Mouse (Mus musculus) left cerebral cortex, postnatal 36 days (tissue): ENCODE data around the gene Trappc10. TPM values are rescaled to one million over a fixed set of nuclear protein-coding genes. Genes with fewer than 3 reads are reported as not detected.
A peak's percentile ranks its signal among the peaks of the same experiment; 100 is the strongest.

Experiments
- DNase-seq, 2 experiments: peaks; one replicate each; pipeline ENCODE4 v3.0.0; 2021 to 2022; ENCODE audit warnings: low spot score in 2 of 2, mixed read lengths in 1 of 2
- intact Hi-C: fragments of 180-260 bp; cut with DNase I; formaldehyde crosslinking; loops from one replicate; pipeline ENCODE4 v1.15.1; 2025
- total RNA-seq, 2 experiments: library from RNA; stranded (reverse); gene quantifications; 2 replicates each; pipeline ENCODE4 v1.2.3; 2021

Gene Trappc10
- total RNA-seq, 2 experiments from 2014 or later, result 82.3 to 89.2 TPM

DNA sequence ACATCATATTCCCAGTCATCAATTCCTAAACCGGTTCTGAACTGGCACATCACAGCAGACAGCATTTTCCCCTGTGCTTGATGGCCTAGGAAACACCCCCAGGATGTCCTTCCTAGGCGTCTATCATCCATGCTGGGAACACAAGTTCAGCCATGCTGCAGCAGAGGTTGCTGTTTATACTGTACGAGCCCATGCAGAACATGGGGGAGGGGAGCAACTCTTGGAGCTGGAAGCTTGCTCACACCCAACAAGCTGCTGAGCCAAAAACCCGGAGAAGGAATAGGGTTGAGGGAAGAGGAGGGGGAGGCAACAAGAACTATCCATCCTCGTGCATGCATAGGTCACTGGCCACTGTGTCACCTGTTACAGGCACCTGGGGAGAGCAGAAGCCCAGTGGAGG lies 15.9 kb upstream of the Trappc10 start:
- intact Hi-C loops, result loop anchor here (2.0 kb wide), 1 partner anchor 34 kb away; no protein-coding TSS in a partner anchor
- DNase-seq, result no peak

DNA sequence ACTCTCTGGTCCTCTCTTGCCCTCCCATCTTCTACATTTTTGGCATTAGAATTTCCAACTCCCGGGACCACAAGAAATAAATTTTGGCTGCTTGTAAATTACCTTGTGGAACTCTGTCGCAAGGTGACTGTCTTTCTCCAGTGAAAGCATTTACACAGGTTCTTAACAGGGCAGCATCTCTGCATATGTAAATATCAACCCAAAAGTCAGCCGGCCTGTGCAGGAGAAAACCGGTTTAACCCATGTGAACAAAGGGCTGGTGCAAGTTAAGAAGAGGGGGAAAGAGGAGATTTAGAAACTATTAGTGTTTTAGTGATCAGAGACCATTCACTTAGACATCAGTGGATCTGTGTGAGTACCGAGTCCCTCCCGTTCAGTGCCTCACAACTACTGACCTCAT lies 15.3 kb upstream of the Trappc10 start:
- intact Hi-C loops, result loop anchor here (2.0 kb wide), 1 partner anchor 35 kb away; no protein-coding TSS in a partner anchor
- no peak for DNase-seq

DNA sequence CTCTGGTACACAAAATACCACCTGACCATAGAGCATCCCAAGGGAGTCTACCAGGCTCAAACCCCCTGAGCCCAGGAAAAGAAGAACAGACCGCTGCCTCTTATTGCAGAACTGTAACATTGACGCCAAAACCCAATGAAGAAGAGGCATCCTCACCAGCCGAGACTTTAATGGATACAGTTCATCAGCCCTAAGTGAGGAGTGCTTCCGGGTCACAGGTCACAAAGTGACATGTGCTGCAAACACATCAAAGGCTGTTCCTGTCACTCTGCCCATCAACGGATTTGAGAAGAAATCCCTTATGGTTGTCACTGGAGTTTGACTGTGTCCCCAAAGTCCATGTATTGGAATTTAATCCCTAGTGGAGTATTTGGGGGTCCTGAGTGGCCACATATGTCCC lies 14.8 kb upstream of the Trappc10 start:
- intact Hi-C loops, result no loop called here
- no peak for DNase-seq

DNA sequence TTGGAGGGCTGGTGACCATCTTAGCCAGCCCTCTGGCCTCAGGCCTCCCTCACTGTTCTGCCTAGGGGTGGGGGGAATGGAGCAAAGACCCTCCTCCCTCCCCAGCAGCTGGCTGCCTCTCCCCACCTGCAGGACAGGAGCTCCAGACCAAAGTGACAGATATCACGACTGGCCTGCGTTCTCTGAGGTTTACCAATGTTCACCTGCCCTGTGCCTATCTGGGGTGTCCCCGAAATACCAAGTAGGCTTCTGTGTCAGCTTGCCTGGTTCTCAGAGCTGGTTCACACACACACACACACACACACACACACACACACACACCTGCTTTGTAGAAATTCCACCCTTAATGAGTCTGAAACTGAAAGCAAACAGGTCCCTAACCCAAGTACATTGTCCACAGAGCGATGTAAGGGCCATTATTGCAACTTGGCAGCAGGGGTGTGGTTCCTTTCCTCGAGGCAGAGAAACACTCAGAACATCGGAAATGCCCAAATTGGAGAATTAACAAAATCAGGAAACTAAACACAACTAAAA lies 13.8 kb upstream of the Trappc10 start:
- DNase-seq, result no peak
- intact Hi-C loops, result no loop called here

DNA sequence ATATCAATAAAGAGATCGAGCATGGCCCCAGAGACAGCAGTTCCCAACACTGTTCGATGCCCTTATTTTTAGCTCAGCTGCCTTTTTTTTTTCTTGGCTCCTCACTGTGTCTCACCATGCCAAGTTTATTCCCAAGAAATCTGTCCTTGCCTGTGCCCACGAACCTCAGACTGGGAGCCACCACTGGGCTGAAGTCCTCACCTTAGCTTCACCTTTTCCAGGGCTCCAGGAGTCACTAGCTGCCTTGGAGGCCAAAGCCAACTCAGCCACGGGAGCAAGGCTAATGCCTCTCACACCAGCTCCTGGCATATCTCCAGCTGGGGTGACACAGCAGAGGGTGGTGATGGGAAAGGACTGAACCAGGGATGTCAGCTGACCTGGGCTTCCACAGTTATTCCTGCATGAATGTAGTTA lies 11.2 kb upstream of the Trappc10 start:
- peak in 1 of 2 experiments; percentile 19 for DNase-seq
- intact Hi-C loops, result no loop called here

DNA sequence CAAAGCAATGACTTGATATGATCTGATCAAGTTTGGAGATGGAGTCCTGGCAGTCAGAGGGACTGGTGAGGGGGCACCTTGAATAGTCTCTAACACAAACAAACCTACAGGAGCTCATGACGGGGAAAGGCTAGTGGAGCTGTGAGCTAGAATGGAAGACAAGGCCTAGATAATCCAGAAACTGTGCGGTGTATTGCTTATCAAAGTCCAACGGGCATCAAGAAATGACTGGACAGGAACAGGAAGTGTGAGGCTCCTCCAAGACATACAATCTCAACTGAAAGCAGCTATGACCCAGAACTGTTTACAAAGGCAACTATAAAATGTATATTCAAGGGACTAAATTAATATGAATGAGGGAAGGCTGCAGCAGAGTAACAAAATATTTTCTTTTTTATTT lies 2.8 kb upstream of the Trappc10 start:
- intact Hi-C loops, result no loop called here

DNA sequence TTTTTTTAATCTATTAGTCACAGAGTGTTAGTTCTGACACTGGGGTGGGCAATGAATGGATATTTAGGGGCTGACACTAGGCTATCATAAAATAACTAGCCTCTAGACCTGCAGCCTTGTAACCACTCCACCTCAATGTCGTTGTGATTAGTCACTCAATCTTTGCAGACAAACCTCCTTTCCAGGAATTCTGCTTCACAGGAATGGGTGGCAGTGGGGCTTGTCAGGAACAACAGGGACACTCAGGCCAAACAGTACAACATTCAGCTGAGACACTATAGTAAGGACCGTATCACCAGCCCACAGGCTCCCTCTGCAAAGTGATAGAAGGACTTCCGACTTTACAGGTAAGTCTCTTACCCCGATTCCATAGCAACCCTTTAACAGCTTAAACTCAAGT lies 2.3 kb upstream of the Trappc10 start:
- intact Hi-C loops, result no loop called here
- no peak for DNase-seq

More for the DNA sequence above, 2.8 kb upstream of the Trappc10 start:
- DNase-seq, result no peak

DNA sequence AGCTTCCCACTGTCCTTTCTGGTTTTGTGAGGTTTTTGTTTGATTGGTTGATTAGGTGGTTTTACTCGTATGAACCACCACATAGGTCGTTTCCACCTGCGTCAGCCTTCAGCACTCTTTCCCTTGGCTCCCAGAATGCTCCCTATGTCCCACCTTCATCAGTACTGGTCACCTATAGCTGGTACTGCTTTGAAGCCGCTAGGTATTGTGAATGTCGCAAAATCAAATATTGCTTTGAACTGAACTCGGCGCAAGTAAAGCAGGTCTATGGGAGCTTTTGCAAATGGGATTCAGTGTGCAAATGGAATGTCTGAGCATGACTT lies 745 bp upstream of the Trappc10 start:
- no peak for DNase-seq
- intact Hi-C loops, result no loop called here

DNA sequence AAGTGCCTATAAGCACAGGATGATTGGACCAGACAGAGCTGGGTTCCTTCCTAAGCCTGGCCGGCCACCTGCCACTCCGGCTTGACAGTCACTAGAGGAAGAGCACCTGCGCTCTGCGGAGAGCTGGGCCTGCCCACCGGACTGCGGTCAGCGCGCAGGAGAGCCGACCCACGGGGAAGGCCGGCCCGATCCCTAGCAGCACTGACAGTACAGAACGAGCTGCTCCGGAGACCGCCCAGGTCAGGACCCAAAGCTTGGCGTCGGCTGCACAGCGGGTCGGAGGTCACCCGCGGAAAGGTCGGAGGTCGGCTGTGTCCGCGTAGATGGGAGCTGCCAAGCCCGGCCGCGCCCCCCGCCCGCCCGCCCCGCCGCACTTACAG lies 393 bp downstream of the Trappc10 start:
- no peak for DNase-seq
- intact Hi-C loops, result no loop called here

DNA sequence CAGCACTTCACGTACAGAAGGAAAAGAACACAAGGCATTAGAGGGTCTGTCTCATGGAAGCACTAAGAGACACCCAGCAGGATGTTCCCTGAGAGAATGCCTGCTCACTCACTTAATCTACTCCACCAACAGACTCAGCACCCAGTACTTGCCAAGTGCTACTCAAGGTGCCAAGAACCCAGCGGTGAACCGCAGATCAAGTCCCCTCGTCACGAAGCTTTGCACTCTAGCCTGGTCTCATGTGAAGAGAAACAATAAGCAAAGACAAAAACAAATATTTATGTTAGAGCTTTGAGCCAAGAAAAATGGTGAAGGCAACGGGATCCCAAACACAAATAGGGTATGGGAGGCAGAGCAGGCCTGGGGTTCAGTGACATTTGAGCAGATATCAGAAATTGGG lies 5.5 kb downstream of the Trappc10 start:
- DNase-seq, result no peak
- intact Hi-C loops, result no loop called here

DNA sequence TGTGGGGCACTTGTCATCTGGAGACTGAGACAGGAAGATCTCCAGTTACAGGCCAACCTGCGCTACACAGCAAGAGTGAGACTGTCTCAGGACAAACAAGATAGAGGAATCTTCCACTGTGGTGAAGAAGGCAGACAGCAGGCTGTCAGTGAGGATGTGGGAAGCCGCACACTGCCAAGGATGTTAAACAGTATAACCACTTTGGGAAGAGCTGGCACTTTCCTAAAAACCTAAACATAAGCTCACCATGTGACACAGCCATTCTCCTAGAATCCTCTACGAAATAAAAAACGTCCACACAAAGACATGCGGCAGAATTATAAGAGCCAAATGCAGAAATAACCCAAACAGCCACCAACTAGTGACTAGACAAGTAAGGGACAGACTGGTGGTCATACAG lies 6.1 kb downstream of the Trappc10 start:
- intact Hi-C loops, result no loop called here
- no peak for DNase-seq

DNA sequence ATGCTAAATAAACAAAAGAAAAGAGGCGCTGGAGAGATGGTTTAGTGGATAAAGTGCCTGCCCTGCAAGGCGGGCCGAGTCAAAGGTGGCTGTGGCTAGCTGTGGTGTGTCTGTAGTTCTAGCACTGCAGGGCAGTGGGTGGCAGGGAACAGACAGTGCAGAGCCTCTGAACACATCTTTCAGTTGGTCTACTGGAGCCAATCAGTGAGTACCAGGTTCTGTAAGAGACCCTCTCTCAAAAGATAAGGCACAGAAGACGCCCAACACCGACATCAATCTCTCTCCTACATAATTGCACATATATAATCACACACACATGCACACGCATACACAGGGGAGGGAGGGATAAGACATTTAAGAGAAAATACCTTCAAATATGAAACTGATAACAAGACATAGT lies 6.6 kb downstream of the Trappc10 start:
- intact Hi-C loops, result no loop called here
- DNase-seq, result no peak

DNA sequence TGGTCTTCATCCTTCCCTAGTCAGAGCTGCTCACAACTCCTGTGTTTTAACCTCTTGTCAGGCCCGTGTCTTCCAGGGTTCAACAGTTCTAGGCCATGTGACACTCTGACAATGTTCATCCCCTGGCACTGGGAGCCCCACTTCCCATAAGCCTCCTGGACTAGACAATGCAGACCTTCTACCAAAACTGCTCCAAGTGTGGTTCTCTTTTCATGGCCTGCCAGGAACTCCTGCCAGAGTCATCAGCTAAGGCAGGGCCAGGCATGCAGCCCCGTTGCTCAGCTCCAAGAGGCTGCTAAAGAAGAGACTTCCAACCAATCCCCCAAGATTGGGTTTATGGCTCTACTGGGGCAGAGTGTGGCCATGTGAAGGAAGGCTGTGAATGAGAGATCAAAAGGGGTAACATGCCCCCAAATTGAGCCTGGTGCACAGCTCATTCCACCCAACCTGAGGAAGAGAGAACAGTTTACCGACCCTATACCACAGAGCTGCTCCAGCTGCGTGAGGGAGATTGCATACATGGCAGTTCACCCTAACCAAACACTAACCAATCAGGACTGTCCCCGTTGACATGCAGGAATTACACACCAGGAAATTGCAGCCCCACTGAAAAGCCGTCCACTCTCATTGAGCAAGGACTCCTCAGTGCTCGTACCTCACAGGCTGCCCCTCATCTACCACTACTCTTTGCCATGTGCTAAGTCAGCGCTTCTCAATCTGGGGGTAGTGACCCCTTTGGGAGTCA lies 7.4 kb downstream of the Trappc10 start:
- DNase-seq, result no peak
- intact Hi-C loops, result no loop called here

DNA sequence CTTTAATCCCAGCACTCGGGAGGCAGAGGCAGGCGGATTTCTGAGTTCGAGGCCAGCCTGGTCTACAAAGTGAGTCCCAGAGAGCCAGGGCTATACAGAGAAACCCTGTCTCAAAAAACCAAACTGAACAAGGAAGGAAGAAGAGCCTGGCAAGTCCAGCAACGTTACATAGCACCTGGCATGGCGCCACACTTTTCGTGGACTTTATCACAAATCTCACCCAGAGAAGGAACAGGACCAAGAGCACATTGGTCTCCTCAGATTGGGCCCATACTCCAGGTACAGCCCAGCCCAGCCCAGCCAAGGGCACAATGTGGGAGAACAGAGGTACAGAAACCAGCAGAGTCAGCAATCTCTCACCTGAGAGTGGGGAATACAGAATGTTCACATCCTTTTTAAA lies 10.7 kb downstream of the Trappc10 start:
- intact Hi-C loops, result no loop called here
- DNase-seq, result no peak

DNA sequence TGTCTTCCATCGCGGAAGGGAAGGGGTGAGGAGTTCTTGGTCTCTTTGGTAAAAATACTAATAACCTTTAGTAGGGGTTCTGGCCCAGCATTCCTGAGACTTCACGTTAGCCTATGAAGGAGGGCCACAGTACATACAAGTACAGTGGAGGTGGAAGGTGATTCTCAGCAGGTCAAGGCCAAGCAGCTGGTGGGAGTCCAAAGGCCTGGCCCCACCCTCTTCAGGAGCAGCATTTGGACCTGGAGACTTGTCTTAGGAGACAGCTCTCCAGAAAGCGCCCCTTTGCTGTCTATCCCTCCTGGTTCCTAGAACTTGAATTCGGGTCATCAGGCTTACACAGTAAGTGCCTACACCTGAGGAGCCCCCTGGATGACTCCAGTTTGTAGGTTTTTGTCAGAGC lies 11.3 kb downstream of the Trappc10 start:
- intact Hi-C loops, result no loop called here
- no peak for DNase-seq

DNA sequence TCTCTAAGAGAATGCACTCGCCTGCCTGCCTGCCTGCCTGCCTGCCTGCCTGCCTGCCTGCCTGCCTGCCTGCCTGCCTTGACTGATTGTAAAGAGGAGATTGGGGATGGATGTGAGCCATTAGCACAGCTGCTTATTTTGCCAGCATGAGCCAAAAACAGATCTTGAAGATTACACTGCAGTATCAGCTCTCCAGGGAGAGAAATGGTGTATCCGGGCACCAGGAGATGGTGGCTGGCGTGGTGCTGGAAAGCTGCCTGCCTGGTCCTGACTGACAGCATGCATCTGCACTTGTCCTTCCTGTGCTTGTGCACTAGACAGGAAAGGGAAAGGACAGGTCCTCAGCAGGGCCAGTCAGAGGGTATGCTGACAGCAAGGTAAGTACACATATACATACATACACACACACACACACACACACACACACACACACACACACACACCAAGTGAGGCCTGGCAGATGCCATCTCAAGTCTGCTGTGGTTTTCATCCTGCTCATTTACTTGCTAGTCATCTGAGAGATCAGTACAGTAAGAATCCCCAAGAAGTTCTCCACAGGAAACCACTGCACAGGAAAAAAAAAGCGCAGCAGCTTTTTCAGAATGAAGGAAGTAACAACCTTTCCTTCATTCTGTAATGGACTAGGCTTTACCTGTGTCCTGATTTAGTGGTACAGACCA lies 12.0 kb downstream of the Trappc10 start:
- intact Hi-C loops, result no loop called here
- no peak for DNase-seq

DNA sequence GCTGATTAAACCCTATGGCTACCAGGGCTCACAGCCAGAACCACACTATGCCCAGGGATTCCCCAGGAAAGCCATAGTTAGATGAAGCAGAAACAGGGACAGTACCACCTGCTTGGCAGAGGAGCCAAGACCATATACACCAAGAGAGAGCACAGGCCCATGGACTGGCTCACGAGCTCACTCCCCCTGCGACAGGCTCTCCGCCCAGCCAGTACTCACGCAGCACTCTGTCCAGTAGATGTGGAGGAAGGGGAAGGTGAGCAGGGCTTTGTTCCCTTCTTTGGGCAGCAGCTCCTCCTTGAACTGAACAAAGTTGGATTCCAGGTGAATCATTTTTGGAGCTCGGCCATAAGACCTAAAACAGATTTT lies 15.9 kb downstream of the Trappc10 start:
- DNase-seq, result no peak
- intact Hi-C loops, result no loop called here

DNA sequence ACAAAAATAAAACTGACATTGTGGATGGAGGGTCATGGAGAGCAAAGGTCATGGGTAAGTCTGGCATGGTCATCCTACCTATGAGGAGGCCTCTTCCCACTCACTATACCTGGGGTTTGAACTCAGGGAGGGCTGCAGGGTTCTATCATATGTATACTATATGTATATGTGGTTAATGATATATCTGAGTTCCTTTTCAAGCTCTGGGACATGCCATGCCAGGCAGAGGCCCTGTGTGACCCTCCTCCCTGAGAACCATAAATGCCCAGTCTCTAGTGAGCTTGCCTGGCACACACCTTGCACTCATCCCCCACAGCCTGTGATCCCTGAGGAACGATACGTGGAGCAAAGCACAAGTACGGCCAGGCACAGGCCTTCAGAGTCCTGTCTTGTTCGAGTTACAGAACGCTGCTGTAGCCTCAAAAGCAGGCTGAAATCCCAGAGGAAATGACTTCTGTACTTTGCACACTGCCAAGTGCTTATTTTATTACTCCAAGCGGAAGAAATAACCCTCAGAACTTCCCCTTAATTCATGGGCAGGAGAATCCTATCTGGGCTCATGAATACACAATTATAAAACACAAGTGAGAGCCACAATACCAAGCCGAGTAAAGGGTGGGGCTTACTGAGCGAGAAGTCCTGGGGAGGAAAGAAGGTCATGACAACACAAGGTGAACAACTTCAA lies 16.4 kb downstream of the Trappc10 start:
- intact Hi-C loops, result no loop called here
- DNase-seq, result no peak

DNA sequence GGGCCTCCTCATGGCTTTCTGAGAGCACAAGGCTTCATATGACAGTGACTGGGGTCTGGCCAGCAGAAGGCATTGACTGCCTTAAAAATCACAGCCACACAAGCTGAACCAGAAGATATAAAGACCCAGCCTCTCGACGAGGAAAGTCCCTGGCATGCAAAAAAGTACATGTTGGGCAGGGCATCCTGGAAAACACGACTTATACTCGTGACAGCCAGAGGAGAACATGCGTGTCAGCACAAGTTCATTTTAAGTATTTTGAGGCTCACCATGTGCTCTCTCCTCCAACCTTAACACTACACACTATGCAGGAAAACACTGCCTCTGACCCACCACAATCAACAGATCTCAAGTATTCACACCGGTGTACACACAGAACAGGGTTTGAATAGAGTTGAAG lies 20.3 kb downstream of the Trappc10 start:
- intact Hi-C loops, result no loop called here
- DNase-seq, result no peak

DNA sequence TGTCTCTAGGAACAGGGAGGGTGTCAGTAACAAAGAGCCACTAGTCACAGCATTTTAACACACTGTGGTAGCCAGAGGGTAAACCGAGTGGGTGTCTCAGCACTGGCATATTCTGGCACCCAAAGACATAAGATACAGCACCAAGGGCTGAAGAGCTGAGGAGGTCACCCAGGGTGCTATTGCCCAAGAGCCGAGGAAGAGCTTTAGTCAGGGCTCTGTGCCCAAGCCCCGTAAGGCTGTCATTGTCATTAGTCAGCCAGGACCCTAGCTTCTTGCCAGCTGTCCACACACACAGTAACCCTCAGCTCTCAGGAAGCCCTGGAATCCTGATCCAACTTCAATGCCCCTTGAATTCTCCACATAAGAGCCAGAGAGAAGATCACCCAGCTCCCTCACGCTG lies 21.5 kb downstream of the Trappc10 start:
- intact Hi-C loops, result no loop called here
- DNase-seq, result no peak

DNA sequence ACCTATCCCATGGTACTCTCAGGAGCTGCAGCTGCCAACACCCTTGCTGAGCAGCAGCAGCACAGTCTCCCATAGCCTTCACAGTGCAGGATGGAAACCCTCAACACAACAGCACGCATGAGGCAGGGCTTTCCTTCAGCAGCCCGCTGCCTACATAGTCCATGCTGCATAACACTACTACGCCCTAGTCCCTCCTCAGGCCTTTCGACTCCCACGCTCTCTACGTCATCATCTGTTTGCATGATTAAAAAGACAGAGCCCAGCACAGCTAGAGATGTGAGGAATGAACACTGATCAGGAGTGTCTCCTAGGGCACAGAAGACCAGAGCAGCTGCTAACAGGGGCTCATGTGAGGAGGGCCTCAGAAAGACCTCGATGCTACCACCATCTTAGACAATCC lies 23.1 kb downstream of the Trappc10 start:
- intact Hi-C loops, result no loop called here
- no peak for DNase-seq
